Mouse (Mus musculus) MEL (cell line): ENCODE data around the gene Zfp1. TPM values are rescaled to one million over a fixed set of nuclear protein-coding genes. Genes with fewer than 3 reads are reported as not detected.

Source experiments
- DNase-seq: peaks from one replicate; pipeline ENCODE4 v3.0.0; 2011; ENCODE audit warnings: low read depth, low spot score
- H3K27ac ChIP-seq: 2 replicates; pipeline ENCODE4 v1.5.1; 2012; ENCODE audit warnings: low read depth, mild to moderate bottlenecking, control low read depth, low read length, moderate library complexity; ENCODE audit not compliant: control insufficient read depth
- H3K27me3 ChIP-seq, 2 experiments: fragments of 150-350 bp in 1 of 2; sonication (generic) in 1 of 2; 2 replicates each; pipeline ENCODE4 v1.6.1; 2012; ENCODE audit warnings: low read length in 2 of 2, mild to moderate bottlenecking in 2 of 2, improper control_type of control experiment in 1 of 2, moderate library complexity in 1 of 2; ENCODE audit not compliant: insufficient read depth in 2 of 2, control insufficient read depth in 1 of 2
- H3K36me3 ChIP-seq, 2 experiments: 2 replicates each; pipeline ENCODE4 v1.6.1; 2012 to 2014; ENCODE audit warnings: low read length in 2 of 2, improper control_type of control experiment in 1 of 2, inconsistent platforms in 1 of 2, mild to moderate bottlenecking in 1 of 2; ENCODE audit not compliant: insufficient read depth in 2 of 2, control insufficient read depth in 1 of 2
- H3K4me1 ChIP-seq, 2 experiments: fragments of 150-350 bp in 1 of 2; sonication (generic) in 1 of 2; 2 replicates each; pipeline ENCODE4 v1.6.1; 2012; ENCODE audit warnings: low read length in 2 of 2, improper control_type of control experiment in 1 of 2, mild to moderate bottlenecking in 1 of 2; ENCODE audit not compliant: insufficient read depth in 2 of 2, control insufficient read depth in 1 of 2
- H3K4me3 ChIP-seq, 2 experiments: fragments of 150-350 bp in 1 of 2; sonication (generic) in 1 of 2; 2 replicates each; pipeline ENCODE4 v1.5.1; 2012; ENCODE audit warnings: low read depth in 2 of 2, low read length in 2 of 2, mild to moderate bottlenecking in 2 of 2, moderate library complexity in 2 of 2, control low read depth in 1 of 2, improper control_type of control experiment in 1 of 2; ENCODE audit not compliant: control insufficient read depth in 1 of 2, insufficient read depth in 1 of 2
- H3K79me2 ChIP-seq: 2 replicates; pipeline ENCODE4 v1.6.1; 2012; ENCODE audit warnings: mild to moderate bottlenecking, low read length, moderate library complexity; ENCODE audit not compliant: control insufficient read depth, poor library complexity, insufficient read depth
- H3K9ac ChIP-seq: 2 replicates; pipeline ENCODE4 v1.6.1; 2012; ENCODE audit warnings: low read depth, mild to moderate bottlenecking, control low read depth, low read length, moderate library complexity; ENCODE audit not compliant: control insufficient read depth, poor library complexity, severe bottlenecking
- H3K9me3 ChIP-seq: fragments of 150-350 bp; sonication (generic); replicated peaks from 2 replicates; pipeline ENCODE4 v1.6.1; 2012; ENCODE audit warnings: mild to moderate bottlenecking, low read length, improper control_type of control experiment, moderate library complexity; ENCODE audit not compliant: insufficient read depth
- CHD2 ChIP-seq: IDR thresholded peaks from 2 replicates; pipeline ENCODE4 v1.6.1; 2011; ENCODE audit warnings: low read length, improper control_type of control experiment
- EP300 ChIP-seq, 2 experiments: IDR thresholded peaks; 2 replicates each; pipeline ENCODE4 v1.6.1; 2011; ENCODE audit warnings: improper control_type of control experiment in 2 of 2, low read length in 2 of 2, low read depth in 1 of 2, mild to moderate bottlenecking in 1 of 2
- ETS1 ChIP-seq: IDR thresholded peaks from 2 replicates; pipeline ENCODE4 v1.6.1; 2012; ENCODE audit warnings: low read depth, mild to moderate bottlenecking, inconsistent platforms, low read length, improper control_type of control experiment, moderate library complexity
- KAT2A ChIP-seq: conservative IDR thresholded peaks from 2 replicates; pipeline ENCODE4 v1.6.1; 2012; ENCODE audit warnings: low read depth, low read length, improper control_type of control experiment, inconsistent platforms
- MAX ChIP-seq: IDR thresholded peaks from 2 replicates; pipeline ENCODE4 v1.6.1; 2011; ENCODE audit warnings: low read length, improper control_type of control experiment
- MAZ ChIP-seq: IDR thresholded peaks from 2 replicates; pipeline ENCODE4 v1.6.1; 2012; ENCODE audit warnings: low read depth, mild to moderate bottlenecking, inconsistent platforms, low read length, improper control_type of control experiment
- MEF2A ChIP-seq: IDR thresholded peaks from 2 replicates; pipeline ENCODE4 v1.6.1; 2014; ENCODE audit warnings: low read depth, mild to moderate bottlenecking, inconsistent platforms, low read length, improper control_type of control experiment; ENCODE audit not compliant: poor library complexity, insufficient replicate concordance, severe bottlenecking; ENCODE audit errors: extremely low read depth
- MYB ChIP-seq: IDR thresholded peaks from 2 replicates; pipeline ENCODE4 v1.6.1; 2011; ENCODE audit warnings: mild to moderate bottlenecking, low read depth, low read length, improper control_type of control experiment
- MYC ChIP-seq: IDR thresholded peaks from 2 replicates; pipeline ENCODE4 v1.6.1; 2011; ENCODE audit warnings: low read depth, mild to moderate bottlenecking, low read length, improper control_type of control experiment, moderate library complexity
- NELFE ChIP-seq: IDR thresholded peaks from 2 replicates; pipeline ENCODE4 v1.6.1; 2011; ENCODE audit warnings: low read depth, low read length, improper control_type of control experiment
- POLR2A ChIP-seq, 2 experiments: IDR thresholded peaks; 2 replicates each; pipeline ENCODE4 v1.6.1; 2011 to 2012; ENCODE audit warnings: low read length in 2 of 2, mild to moderate bottlenecking in 2 of 2, control low read depth in 1 of 2, improper control_type of control experiment in 1 of 2, low read depth in 1 of 2, moderate library complexity in 1 of 2; ENCODE audit not compliant: control insufficient read depth in 1 of 2, insufficient read depth in 1 of 2, poor library complexity in 1 of 2
- POLR2AphosphoS2 ChIP-seq: IDR thresholded peaks from 2 replicates; pipeline ENCODE4 v1.6.1; 2011; ENCODE audit warnings: low read length, improper control_type of control experiment
- RAD21 ChIP-seq: IDR thresholded peaks from 2 replicates; pipeline ENCODE4 v1.6.1; 2011; ENCODE audit warnings: mild to moderate bottlenecking, low read depth, low read length, improper control_type of control experiment
- TAL1 ChIP-seq: IDR thresholded peaks from 2 replicates; pipeline ENCODE4 v1.6.1; 2012; ENCODE audit warnings: mild to moderate bottlenecking, inconsistent platforms, low read length, moderate library complexity, mixed read lengths
- TBP ChIP-seq: IDR thresholded peaks from 2 replicates; pipeline ENCODE4 v1.8.0; 2011; ENCODE audit warnings: low read depth, low read length, improper control_type of control experiment
- TCF12 ChIP-seq: IDR thresholded peaks from 2 replicates; pipeline ENCODE4 v1.6.1; 2014; ENCODE audit warnings: low read depth, mild to moderate bottlenecking, inconsistent platforms, low read length, improper control_type of control experiment, moderate library complexity
- UBTF ChIP-seq: IDR thresholded peaks from 2 replicates; pipeline ENCODE4 v1.6.1; 2012; ENCODE audit warnings: low read depth, mild to moderate bottlenecking, inconsistent platforms, low read length, improper control_type of control experiment, moderate library complexity, borderline replicate concordance; ENCODE audit not compliant: insufficient read depth
- USF2 ChIP-seq, 2 experiments: IDR thresholded peaks; 2 replicates each; pipeline ENCODE4 v1.6.1; 2011 to 2012; ENCODE audit warnings: improper control_type of control experiment in 2 of 2, low read length in 2 of 2, borderline replicate concordance in 1 of 2, inconsistent platforms in 1 of 2, low read depth in 1 of 2, mild to moderate bottlenecking in 1 of 2; ENCODE audit not compliant: insufficient read depth in 1 of 2
- ZKSCAN1 ChIP-seq: IDR thresholded peaks from 2 replicates; pipeline ENCODE4 v1.6.1; 2012; ENCODE audit warnings: low read depth, mild to moderate bottlenecking, inconsistent platforms, low read length, improper control_type of control experiment, moderate library complexity
- ZNF384 ChIP-seq: IDR thresholded peaks from 2 replicates; pipeline ENCODE4 v1.6.1; 2012; ENCODE audit warnings: low read depth, mild to moderate bottlenecking, inconsistent platforms, low read length, improper control_type of control experiment
- polyA plus RNA-seq, 2 experiments: library from polyadenylated mRNA; stranded (reverse) in 1 of 2; unstranded in 1 of 2; fragments of >175 nt in 1 of 2; fragments of >200 nt in 1 of 2; gene quantifications; 2 replicates each; pipeline versions ENCODE4 v1.2.1 to v1.2.4; 2012; ENCODE audit warnings: low replicate concordance in 2 of 2, low read depth in 1 of 2; ENCODE audit not compliant: insufficient read length in 2 of 2, insufficient read depth in 1 of 2, missing spikeins in 1 of 2
- total RNA-seq: library from RNA; depleted of rRNA; stranded (reverse); fragments of 300-350 nt; gene quantifications from 2 replicates; pipeline ENCODE4 v1.2.3, GENCODE M21; 2012

Gene Zfp1
- total and polyA plus RNA-seq, 3 experiments: 12.2 to 12.4 TPM; not detected in 1

GRCm38 (mm10) chr8:111643264-111644141 lies at the start of gene Zfp1 (continued):
- TF ChIP-seq TCF12 (peak; percentile 74), ZKSCAN1 (no peak), TBP (peak; percentile 93), CHD2 (peak; percentile 44; the same call in 1 of the 2 replicates), POLR2AphosphoS2 (peak; percentile 62), ZNF384 (peak; percentile 84)
- TF ChIP-seq, all 39 proteins: peak for 25

DNA sequence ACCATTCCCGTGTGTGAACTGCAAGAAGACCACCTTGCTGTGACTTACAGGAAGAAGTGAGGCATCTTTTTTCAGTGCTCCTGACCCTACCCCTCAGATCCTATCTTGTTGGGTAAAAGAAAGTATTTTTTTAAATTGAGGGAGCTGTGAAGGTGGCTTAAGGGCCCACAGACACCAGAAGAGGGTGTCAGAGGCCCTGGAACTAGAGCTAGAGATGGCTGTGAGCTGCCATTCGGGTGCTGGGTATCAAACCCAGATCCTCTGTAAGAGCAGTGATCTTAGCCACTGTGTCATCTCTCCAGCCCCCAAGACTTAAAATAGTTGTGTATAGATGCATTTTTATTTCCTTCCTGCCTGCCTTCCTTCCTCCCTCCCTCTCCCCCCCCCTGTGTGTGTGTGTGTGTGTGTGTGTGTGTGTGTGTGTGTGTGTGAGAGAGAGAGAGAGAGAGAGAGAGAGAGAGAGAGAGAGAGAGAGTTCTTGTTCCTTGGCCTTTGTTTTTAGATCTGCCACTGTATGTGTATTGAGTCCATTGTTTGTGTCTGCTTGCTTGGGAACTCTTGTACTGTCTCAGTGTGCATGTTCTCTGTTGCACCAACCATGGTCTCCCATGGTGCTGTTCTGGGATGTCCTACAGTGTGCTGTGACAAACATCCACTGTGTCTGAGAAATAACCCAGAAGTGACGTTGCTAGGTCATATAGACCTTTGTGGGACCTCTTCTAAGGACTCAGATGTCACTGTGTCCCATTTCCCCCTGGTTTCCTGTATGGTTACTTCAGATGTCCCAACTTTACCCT lies 49.0 kb upstream of the Zfp1 start:
- no peak overlapping the region for H3K4me3 ChIP-seq
- no peak for DNase-seq
- H3K9me3 ChIP-seq: no peaks in the 10 kb centered on the region
- no peaks in the 10 kb centered on the region for H3K27me3 ChIP-seq
- peaks cover 31 to 37% of the 10 kb centered on the region in 2 experiments for H3K4me1 ChIP-seq
- no peak overlapping the region for H3K9ac ChIP-seq
- TF ChIP-seq ZKSCAN1: no peak
- no peak for TF ChIP-seq NELFE
- no peak for TF ChIP-seq MAX
- TF ChIP-seq KAT2A: no peak
- TF ChIP-seq MAZ: no peak
- TF ChIP-seq USF2 (IDR thresholded peaks at IDR 0.05; ENCODE audit: borderline replicate concordance in 1 of 2, insufficient read depth in 1 of 2, low read depth in 1 of 2, low read length in 2 of 2): no peak
- TF ChIP-seq TAL1: no peak
- TF ChIP-seq EP300 (IDR thresholded peaks at IDR 0.05; ENCODE audit: low read depth in 1 of 2, low read length in 2 of 2): no peak
- TF ChIP-seq ETS1: no peak
- no peak for TF ChIP-seq UBTF
- TF ChIP-seq MYC: no peak
- no peak for TF ChIP-seq POLR2AphosphoS2
- TF ChIP-seq ZNF384: no peak
- no peak for TF ChIP-seq RAD21
- no peak for TF ChIP-seq MEF2A
- no peak for TF ChIP-seq POLR2A (IDR thresholded peaks at IDR 0.05; ENCODE audit: control insufficient read depth in 1 of 2, insufficient read depth in 1 of 2, low read depth in 1 of 2, low read length in 2 of 2, poor library complexity in 1 of 2)
- no peak for TF ChIP-seq MYB
- H3K79me2 ChIP-seq: peaks cover 8% of the 10 kb centered on the region
- peaks cover 0 to 31% of the 10 kb centered on the region in 2 experiments; a peak in 2 of 4 replicates for H3K36me3 ChIP-seq
- peak overlapping the region; percentile 88; the same call in 1 of the 2 replicates for H3K27ac ChIP-seq
